Mouse (Mus musculus): ENCODE measurements around the gene Ndrg3. TPM values are rescaled to one million over a fixed set of nuclear protein-coding genes. Genes with fewer than 3 reads are reported as not detected.
A peak's percentile ranks its signal among the peaks of the same experiment; 100 is the strongest.
"Not testable (repeated sequence)": the region's sequence is repeated elsewhere in the genome, so short reads cannot be mapped to it uniquely, and the experiment has no call there.

The Ndrg3 gene
- polyA plus RNA-seq, 1 experiment from 2014 or later: 58.7 TPM

GRCm38 (mm10) chr2:156892821-156893220, 99.0 kb downstream of the Ndrg3 start:
- H3K4me2 ChIP-seq (replicated peaks): no peak overlapping the region
- no peaks in the 10 kb centered on the region for H3K27me3 ChIP-seq
- 71% methylated on average over 6 of the region's 6 CpGs for WGBS
- H3K9ac ChIP-seq: no peak overlapping the region
- peaks cover 8% of the 10 kb centered on the region for H3K4me1 ChIP-seq
- no peak for ATAC-seq (ENCODE audit: low FRiP score)
- H3K4me3 ChIP-seq: no peak overlapping the region
- H3K27ac ChIP-seq: no peak overlapping the region
- H3K9me3 ChIP-seq (replicated peaks): no peaks in the 10 kb centered on the region
- H3K36me3 ChIP-seq: no peaks in the 10 kb centered on the region

- Histone ChIP-seq H3K27ac (no peak overlapping the region), H3K9me3 (replicated peaks) (no peaks in the 10 kb centered on the region), H3K9ac (no peak overlapping the region), H3K27me3 (no peaks in the 10 kb centered on the region), H3K4me2 (replicated peaks) (no peak overlapping the region), H3K4me3 (no peak overlapping the region), H3K36me3 (no peaks in the 10 kb centered on the region), H3K4me1 (peaks cover 8% of the 10 kb centered on the region)
- WGBS: 47% methylated on average over 3 of the region's 3 CpGs
- 0 out of 2 replicates have a peak, but pooled peaks have one; percentile 50 for ATAC-seq (ENCODE audit: low FRiP score)
These were observed 99.6 kb downstream of the Ndrg3 start for GRCm38 (mm10) chr2:156892240-156892639.

GRCm38 (mm10) chr2:156888490-156888889, 103.4 kb downstream of the Ndrg3 start:
- Histone ChIP-seq H3K4me2 (replicated peaks) (no peak overlapping the region), H3K36me3 (no peaks in the 10 kb centered on the region), H3K9ac (no peak overlapping the region), H3K4me3 (no peak overlapping the region), H3K27me3 (no peaks in the 10 kb centered on the region), H3K27ac (no peak overlapping the region), H3K4me1 (peaks cover 8% of the 10 kb centered on the region), H3K9me3 (replicated peaks) (no peaks in the 10 kb centered on the region)
- ATAC-seq (ENCODE audit: low FRiP score): no peak
- 77% methylated on average over 3 of the region's 3 CpGs for WGBS

GRCm38 (mm10) chr2:156887017-156887416, 104.8 kb downstream of the Ndrg3 start, which contains the start of gene Sla2:
TSS of gene Sla2 (minus strand) at chr2:156887192.
- no peak for ATAC-seq (ENCODE audit: low FRiP score)
- no peaks in the 10 kb centered on the region for H3K9me3 ChIP-seq (replicated peaks)
- H3K9ac ChIP-seq: no peak within 1 kb of the TSS
- no peaks in the 10 kb centered on the region for H3K36me3 ChIP-seq
- no peak within 1 kb of the TSS for H3K4me3 ChIP-seq
- 67% methylated on average over 6 of the region's 6 CpGs for WGBS
- no peak within 1 kb of the TSS for H3K27ac ChIP-seq
- H3K27me3 ChIP-seq: no peaks in the 10 kb centered on the region
- H3K4me1 ChIP-seq: peaks cover 1% of the 10 kb centered on the region
- H3K4me2 ChIP-seq (replicated peaks): no peak within 1 kb of the TSS

- H3K27me3 ChIP-seq: no peaks in the 10 kb centered on the region
- WGBS: 69% methylated on average over 10 of the region's 10 CpGs
- no peak overlapping the region for H3K4me2 ChIP-seq (replicated peaks)
- ATAC-seq (ENCODE audit: low FRiP score): no peak
- H3K9me3 ChIP-seq (replicated peaks): no peaks in the 10 kb centered on the region
- no peak overlapping the region for H3K9ac ChIP-seq
- no peak overlapping the region for H3K4me3 ChIP-seq
- H3K4me1 ChIP-seq: no peaks in the 10 kb centered on the region
- no peak overlapping the region for H3K27ac ChIP-seq
- no peaks in the 10 kb centered on the region for H3K36me3 ChIP-seq
These were observed 105.7 kb downstream of the Ndrg3 start for GRCm38 (mm10) chr2:156886084-156886631.

- ATAC-seq (ENCODE audit: low FRiP score); H3K36me3 ChIP-seq; H3K27ac ChIP-seq; H3K9me3 ChIP-seq (replicated peaks); H3K4me1 ChIP-seq; H3K27me3 ChIP-seq; H3K4me2 ChIP-seq (replicated peaks); H3K9ac ChIP-seq; H3K4me3 ChIP-seq: not testable (repeated sequence)
- 58% methylated on average over 2 of the region's 2 CpGs for WGBS
These were observed 106.2 kb downstream of the Ndrg3 start for GRCm38 (mm10) chr2:156885666-156886065.

GRCm38 (mm10) chr2:156884396-156885211, 107.3 kb downstream of the Ndrg3 start:
- Histone ChIP-seq H3K27ac (no peak overlapping the region), H3K9me3 (replicated peaks) (no peaks in the 10 kb centered on the region), H3K4me2 (replicated peaks) (no peak overlapping the region), H3K27me3 (no peaks in the 10 kb centered on the region), H3K36me3 (no peaks in the 10 kb centered on the region), H3K4me1 (no peaks in the 10 kb centered on the region), H3K4me3 (no peak overlapping the region), H3K9ac (no peak overlapping the region)
- ATAC-seq (ENCODE audit: low FRiP score): no peak
- whole genome bisulfite sequencing: 87% methylated on average over 10 of the region's 10 CpGs

- H3K27me3 ChIP-seq: no peaks in the 10 kb centered on the region
- no peak for ATAC-seq (ENCODE audit: low FRiP score)
- H3K4me2 ChIP-seq (replicated peaks): no peak overlapping the region
- H3K4me3 ChIP-seq: no peak overlapping the region
- no peak overlapping the region for H3K9ac ChIP-seq
- WGBS: 47% methylated on average over 10 of the region's 10 CpGs
- no peaks in the 10 kb centered on the region for H3K4me1 ChIP-seq
- H3K36me3 ChIP-seq: no peaks in the 10 kb centered on the region
- H3K27ac ChIP-seq: no peak overlapping the region
- no peaks in the 10 kb centered on the region for H3K9me3 ChIP-seq (replicated peaks)
These were observed 109.3 kb downstream of the Ndrg3 start for GRCm38 (mm10) chr2:156882431-156883001.

- no peak for ATAC-seq (ENCODE audit: low FRiP score)
- no peak overlapping the region for H3K27ac ChIP-seq
- WGBS: 70% methylated on average over 3 of the region's 3 CpGs
These were observed 112.3 kb downstream of the Ndrg3 start for GRCm38 (mm10) chr2:156879541-156879940.

GRCm38 (mm10) chr2:156877726-156878125, 114.1 kb downstream of the Ndrg3 start:
- H3K9ac ChIP-seq: no peak overlapping the region
- H3K27ac ChIP-seq: no peak overlapping the region
- no peak for ATAC-seq (ENCODE audit: low FRiP score)
- H3K9me3 ChIP-seq (replicated peaks): no peaks in the 10 kb centered on the region
- H3K36me3 ChIP-seq: peaks cover 28% of the 10 kb centered on the region
- no peaks in the 10 kb centered on the region for H3K4me1 ChIP-seq
- no peak overlapping the region for H3K4me2 ChIP-seq (replicated peaks)
- H3K4me3 ChIP-seq: no peak overlapping the region
- WGBS: 68% methylated on average over 9 of the region's 9 CpGs
- no peaks in the 10 kb centered on the region for H3K27me3 ChIP-seq

More at GRCm38 (mm10) chr2:156879541-156879940, 112.3 kb downstream of the Ndrg3 start:
- Histone ChIP-seq H3K9me3 (replicated peaks) (no peaks in the 10 kb centered on the region), H3K9ac (no peak overlapping the region), H3K36me3 (peaks cover 11% of the 10 kb centered on the region), H3K4me3 (no peak overlapping the region), H3K4me2 (replicated peaks) (no peak overlapping the region), H3K27me3 (no peaks in the 10 kb centered on the region), H3K4me1 (no peaks in the 10 kb centered on the region)
